Mouse (Mus musculus) left cerebral cortex, postnatal 10 days (tissue): ENCODE measurements at regions not wholly inside any gene's neighbourhood (a gene's known extent, or its start where the extent isn't known, plus 50 kb on each side); places are given as distances from the start of the nearest gene placed in this dataset.
"Not testable (repeated sequence)": the region's sequence is repeated elsewhere in the genome, so short reads cannot be mapped to it uniquely, and the experiment has no call there.

ENCODE experiments used
- DNase-seq, 2 experiments: peaks; one replicate each; pipeline ENCODE4 v3.0.0; 2021 to 2022; ENCODE audit warnings: low spot score in 2 of 2, mixed read lengths in 1 of 2; ENCODE audit errors: extremely low spot score in 1 of 2
- intact Hi-C: fragments of 180-260 bp; cut with DNase I; formaldehyde crosslinking; loops from one replicate; pipeline ENCODE4 v1.15.1; 2025

GRCm38 (mm10) chr13:39566491-39566890 is 605.8 kb upstream of the Slc35b3 start:
- DNase-seq: no peak
- intact Hi-C loops: no loop called here

DNA sequence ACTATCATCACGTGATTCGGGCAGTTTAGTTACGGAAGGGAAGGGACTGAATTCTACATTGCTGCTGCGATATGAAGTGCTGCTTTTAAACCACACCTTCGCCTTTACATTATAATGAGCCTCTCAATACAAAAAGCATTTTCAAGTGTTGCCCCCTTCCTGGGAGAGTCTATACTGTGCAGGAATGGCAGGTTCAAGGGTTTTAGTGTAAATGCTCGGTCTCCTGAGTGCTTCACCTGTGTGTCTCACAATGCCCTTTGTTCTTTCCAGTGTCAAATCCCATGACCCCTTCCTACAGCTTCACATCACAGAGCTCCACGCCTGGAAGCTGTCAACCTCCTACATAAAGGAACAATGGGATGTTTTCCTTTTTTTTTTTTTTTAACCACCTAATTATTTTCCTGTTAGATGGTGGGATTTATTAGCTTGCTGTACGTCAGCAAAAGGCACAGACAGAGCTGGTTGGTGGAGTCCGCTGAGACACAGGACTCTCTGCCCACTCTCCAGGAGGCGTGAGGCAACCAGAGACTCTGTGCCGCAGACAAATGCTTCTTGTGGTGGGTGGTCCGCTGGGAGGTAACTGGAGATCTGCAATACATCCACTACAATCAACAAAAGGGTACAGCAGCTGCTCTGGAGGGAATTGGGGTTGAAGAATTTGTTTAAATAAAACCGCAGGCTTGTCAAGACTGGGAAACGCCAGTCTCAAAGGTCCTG is 577.2 kb upstream of the Slc35b3 start:
- intact Hi-C loops: no loop called here
- DNase-seq: no peak

- intact Hi-C loops: no loop called here
- DNase-seq: no peak
Measured at GRCm38 (mm10) chr13:39526469-39526868, 565.8 kb upstream of the Slc35b3 start.

DNA sequence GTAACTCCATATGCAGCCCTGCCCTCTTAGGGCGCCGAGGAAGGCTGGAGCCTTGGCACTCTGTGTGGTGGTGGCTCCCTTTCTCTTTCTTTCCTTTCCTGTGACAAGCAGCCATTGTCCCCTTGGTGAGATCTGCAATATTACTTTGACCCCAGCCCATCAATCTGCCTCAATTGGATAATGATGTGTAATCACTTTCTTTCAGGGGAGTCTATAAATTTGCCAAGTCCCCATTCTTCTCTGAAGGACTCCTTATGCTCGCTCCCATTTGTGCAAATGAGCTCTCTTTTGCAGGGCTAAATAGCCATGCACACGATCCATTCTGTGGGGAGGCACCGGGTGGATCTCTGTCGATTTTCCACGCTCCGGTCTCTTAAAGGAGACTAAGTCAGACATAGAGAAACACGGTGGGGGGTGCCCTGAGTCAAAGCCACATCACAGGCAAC is 563.2 kb upstream of the Slc35b3 start:
- DNase-seq: no peak
- intact Hi-C loops: no loop called here

DNA sequence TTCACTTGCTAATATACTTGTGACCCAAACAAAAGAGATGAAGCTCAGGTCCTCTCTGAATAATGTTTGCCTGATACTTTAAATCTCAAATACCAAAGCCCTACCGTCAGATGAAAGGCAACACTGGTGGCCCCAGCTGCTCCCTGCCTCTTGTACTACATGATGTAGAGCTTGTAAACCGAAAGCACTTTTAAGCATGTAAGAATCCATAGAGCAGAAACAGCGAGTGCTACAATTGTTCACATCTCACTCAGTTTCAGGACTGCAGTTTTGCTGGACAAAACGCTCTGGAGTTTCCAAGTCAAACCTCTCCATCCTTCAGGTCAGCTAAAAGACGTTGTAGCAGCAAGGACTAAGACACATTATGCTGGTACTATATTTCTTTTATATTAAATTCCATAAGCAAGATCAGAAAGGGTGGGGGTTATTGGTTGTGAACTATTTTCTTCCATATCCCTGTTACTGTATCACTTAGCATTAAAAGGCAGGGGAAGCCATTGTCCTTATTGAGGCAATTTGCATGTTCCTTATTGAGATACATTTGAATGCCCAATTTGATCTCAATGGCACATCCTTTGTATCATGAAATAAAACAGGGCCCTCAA is 562.7 kb upstream of the Slc35b3 start:
- intact Hi-C loops: no loop called here
- DNase-seq: no peak

DNA sequence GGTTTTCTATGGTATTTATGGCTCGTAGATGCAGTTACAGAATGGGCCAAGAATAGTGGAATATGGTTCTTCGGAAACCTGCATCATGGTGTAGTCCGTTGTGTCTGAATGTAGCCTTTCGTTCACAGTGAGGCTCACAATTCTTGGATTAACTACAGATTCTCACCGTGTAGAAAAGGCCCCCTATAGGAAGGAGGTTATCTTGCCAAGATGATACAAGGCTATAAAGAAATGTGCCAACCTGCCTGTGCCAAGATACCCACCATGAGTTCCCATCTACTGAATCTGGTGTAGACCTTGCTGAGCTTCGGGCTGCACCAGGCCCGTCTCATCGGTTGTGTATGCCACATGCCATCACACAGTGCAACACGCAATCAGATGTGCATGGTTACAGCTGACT is 560.2 kb upstream of the Slc35b3 start:
- no peak for DNase-seq
- intact Hi-C loops: no loop called here

DNA sequence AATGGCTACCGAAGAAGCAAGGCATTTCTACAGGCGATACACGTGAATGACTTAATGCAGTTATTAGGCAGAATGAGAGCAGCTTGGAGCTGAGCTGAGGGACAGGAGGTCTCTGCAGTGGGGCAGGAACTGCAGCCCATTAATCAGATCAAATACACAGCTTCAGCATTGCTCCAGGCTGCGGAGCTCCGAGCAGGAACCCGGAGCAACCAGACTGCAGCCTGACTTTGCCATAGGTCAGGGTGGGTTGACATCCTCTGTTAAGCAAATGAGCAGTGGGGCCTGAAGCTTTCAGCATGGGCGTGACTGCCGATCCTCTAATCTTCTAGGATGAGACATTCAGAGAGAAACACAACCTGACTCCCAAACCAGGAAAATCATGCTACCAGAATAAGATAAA is 555.4 kb upstream of the Slc35b3 start:
- no peak for DNase-seq
- intact Hi-C loops: no loop called here

DNA sequence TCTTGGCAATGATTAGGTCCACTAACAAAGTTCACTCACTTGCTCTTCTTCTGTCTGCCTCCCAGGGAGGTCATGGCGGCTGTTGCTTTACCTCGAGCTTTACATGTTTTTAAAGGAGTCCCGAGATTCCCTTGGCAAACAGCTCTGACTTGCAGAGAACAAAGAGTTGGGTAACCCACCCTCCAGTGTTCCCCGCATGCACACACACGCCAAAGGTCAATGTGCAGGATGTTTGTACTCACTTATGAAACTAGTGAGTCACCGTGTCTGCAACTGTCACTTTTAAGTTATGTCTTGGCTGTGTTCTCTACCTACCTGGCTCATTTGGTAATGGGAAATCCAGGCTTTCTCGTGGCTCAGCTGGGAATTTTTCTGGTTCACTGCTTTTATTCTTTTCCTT is 529.1 kb upstream of the Slc35b3 start:
- intact Hi-C loops: no loop called here
- no peak for DNase-seq

DNA sequence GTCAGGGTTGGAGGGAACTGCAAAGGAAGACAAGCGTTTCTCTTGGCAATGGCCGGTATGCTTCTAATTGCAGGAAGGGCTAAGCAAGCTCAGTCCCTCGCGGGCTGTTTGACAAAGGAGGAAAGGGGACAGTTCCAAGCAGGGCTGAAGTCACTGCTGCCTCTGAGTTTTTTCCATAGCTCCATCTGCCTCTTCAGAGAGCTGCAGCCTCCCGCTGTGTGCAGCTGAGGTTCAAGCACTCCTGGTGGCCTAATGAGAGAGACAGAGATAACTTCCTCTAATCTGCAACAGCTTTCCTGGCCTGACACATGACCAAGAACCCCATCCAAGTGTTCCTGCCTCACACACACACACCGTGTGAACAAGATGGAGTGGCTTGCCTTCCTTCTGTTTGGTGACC is 511.9 kb upstream of the Slc35b3 start:
- intact Hi-C loops: no loop called here
- peak in 1 of 2 experiments; percentile 24 for DNase-seq

GRCm38 (mm10) chr13:39441799-39442198 is 481.1 kb upstream of the Slc35b3 start:
- intact Hi-C loops: loop anchor here (5.0 kb wide), 1 partner anchor 1306 kb away; no protein-coding TSS in a partner anchor

DNA sequence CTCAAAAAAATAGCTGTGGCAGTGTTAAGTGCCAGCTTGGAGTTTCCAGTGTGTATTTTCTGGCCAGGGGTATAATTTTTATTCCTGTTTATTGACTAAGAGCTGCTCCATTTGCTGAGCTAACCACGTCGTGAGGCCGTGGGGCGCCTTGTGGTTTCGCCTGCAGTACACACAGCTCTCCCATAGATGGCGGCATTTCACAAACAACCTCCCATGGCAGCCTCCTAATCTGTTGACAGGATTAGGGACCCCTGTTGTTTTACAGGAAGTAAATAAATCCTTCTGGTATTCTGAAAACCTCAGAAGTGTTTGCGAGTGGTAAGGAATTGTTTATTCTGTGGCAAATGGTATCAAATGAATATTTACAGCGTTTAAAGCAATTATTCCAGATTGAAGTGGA is 480.2 kb upstream of the Slc35b3 start:
- peak; percentile 27 to 52 for DNase-seq
- intact Hi-C loops: loop anchor here (5.0 kb wide), 1 partner anchor 1306 kb away; no protein-coding TSS in a partner anchor

More at GRCm38 (mm10) chr13:39441799-39442198, 481.1 kb upstream of the Slc35b3 start:
- DNase-seq: no peak

DNA sequence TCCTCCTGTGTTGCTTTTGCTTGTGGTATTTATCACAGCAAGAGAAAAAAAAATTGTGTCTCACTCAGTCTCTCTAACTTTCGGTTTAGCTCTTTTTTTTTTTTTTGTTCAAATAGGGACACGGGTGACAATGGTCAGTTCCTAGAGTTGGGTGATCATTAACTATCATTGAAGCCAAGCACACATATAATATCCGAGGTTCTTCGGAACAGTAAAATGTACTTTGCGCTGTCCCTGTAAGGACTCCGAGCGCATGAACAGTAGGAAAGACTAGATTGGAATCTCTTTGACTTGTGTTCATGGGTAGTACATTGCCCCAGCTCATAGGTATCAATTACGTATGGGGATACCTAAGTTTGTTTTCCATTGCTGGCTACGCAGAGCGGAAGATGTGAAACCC is 479.7 kb upstream of the Slc35b3 start:
- DNase-seq: no peak
- intact Hi-C loops: loop anchor here (5.0 kb wide), 1 partner anchor 1307 kb away; no protein-coding TSS in a partner anchor

- intact Hi-C loops: no loop called here
- DNase-seq: no peak
Measured at GRCm38 (mm10) chr13:39427996-39428395, 467.3 kb upstream of the Slc35b3 start.

DNA sequence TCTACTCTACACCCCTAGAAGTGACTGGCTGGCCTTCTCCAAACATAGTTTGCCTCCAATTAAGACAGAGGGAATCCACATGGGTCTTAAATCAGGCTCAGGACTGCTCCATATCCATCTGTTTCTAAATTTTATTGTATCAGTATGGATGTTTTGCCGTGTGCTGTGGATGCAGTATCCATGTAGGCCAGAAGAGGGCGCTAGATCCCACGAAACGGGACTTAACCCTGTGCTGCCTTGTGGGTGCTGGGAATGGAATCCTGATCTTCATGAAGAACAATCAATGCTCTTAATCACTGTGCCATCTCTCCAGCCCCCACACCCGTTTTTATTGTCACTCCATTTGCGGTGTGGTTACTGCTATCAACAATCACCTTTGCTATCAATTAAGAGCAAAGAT is 465.3 kb upstream of the Slc35b3 start:
- no peak for DNase-seq
- intact Hi-C loops: no loop called here

DNA sequence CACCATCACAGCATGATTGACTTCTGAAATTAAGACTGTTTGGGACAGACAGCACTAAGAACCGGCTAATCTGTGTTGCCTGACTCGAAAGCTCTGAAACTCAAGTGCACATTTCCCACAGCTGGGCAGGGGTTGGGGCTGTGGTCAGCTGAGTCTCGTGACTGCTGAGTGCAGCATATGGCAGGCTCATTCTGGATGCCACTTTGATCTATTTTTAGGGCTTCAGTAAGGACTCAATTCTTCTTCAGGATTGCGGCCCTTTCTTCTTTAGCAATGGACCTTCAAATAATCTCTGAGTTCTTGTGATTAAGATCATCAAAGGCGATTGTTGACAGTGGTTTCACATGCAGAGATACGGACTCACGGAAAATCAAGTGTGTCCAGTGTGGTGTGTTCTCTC is 457.5 kb upstream of the Slc35b3 start:
- intact Hi-C loops: no loop called here
- no peak for DNase-seq

DNA sequence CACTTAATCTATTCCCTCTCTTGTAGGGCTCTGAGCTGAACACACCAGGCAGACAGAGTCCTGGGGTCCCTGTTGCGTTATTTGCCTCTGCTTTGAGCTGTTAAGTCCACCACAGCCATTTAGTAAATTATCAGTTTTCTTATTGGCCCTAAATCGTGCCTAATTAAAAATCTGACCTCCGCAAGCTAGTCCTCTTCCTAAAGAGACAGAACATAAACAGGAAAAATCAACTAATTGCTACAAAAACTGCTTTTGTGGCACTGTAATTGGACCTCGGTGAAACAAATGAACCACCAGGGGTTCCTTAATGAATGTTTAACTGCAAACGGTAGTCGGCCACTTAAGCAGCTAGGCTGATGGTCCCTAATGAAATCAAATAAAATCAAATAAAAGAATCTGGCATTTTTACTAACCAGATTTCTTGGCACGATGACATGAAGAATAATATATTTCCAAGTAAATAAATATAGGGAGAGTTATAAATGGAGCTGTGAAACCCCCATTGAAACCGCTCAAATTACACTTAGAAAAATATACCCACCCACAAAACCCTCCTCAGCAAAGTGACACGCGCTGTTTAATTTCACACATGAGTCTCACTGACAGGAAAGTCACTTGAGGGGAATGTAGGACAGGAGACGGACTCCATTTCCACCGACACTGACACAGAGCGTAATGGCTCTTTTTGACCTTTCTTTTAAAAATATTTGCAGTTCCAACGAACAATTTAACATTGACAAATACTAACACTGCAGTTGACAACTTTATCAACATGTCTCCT is 451.0 kb upstream of the Slc35b3 start:
- intact Hi-C loops: no loop called here
- no peak for DNase-seq

GRCm38 (mm10) chr13:39392589-39392988 is 431.9 kb upstream of the Slc35b3 start:
- no peak for DNase-seq
- intact Hi-C loops: no loop called here

- intact Hi-C loops, DNase-seq: not testable (repeated sequence)
Measured at GRCm38 (mm10) chr13:39392151-39392550, 431.5 kb upstream of the Slc35b3 start.

- intact Hi-C loops: no loop called here
Measured at GRCm38 (mm10) chr13:39376677-39377076, 416.0 kb upstream of the Slc35b3 start.

DNA sequence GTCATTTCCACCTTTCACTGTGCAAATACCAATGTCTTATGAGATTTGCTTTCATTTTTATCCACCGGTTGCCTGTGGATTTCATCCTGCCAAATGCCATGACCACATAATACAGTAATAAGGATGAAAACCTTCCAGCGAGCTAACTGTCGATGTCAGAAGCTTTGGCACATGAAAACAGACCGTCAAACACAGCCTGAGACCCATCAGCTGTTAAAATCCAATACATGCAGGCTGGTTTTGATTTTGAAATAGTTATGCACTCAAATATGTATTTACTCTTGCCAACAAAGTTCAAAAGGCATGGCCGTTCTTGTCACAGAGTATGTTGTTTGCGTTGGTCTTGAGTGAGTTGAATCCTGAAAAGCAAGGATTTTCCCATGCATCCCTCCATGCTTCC is 415.6 kb upstream of the Slc35b3 start:
- intact Hi-C loops: no loop called here
- no peak for DNase-seq

More at GRCm38 (mm10) chr13:39376677-39377076, 416.0 kb upstream of the Slc35b3 start:
- no peak for DNase-seq
